Mouse (Mus musculus): Measurements from ENCODE around the gene Spire2.

DNA sequence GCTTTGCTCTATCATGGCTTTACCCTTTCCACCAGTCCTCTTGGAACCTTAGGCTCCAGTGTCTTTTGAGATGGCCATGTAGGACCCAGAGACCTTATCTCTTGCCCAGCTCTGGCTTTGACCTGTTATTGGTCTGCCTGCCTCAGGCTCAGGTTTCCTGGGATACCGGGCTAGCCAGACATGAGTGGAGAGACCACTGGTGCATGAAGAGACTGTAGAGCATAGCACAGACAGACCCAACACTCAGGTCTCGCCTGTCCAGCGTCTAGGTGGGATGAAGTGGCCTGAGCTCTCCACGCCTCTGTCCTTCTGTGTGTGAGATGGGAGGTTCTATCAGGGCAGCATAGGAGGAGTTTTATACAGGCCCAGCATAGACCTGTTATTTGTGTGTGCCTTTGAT lies 16.6 kb downstream of the Spire2 start:
- TF ChIP-seq CTCF (IDR thresholded peaks at IDR 0.05; ENCODE audit: insufficient read depth, low read depth, low read length) (no peak), POLR2A (IDR thresholded peaks at IDR 0.05; ENCODE audit: insufficient read depth, low read depth, low read length) (no peak)

Measured in olfactory bulb, adult 2 months (tissue).